Mouse (Mus musculus): ENCODE results near the gene Papolg. TPM values are rescaled to one million over a fixed set of nuclear protein-coding genes. Genes with fewer than 3 reads are reported as not detected.

Papolg gene
- polyA plus RNA-seq, 1 experiment from 2014 or later, result 9.5 TPM

Other genes with a start within 250 kb of the Papolg start
- gene Pus10, start 229.6 kb downstream of the Papolg start, polyA plus RNA-seq (2015; fragmentation: Nextera tagmentation; extraction: Ambion mirVana), result 10.7 and 13.0 TPM in 2 replicates
- gene Pex13, start 229.3 kb downstream of the Papolg start, polyA plus RNA-seq (2015; fragmentation: Nextera tagmentation; extraction: Ambion mirVana), result 24.1 and 29.1 TPM in 2 replicates
- gene Rel, start 124.3 kb downstream of the Papolg start, polyA plus RNA-seq (2015; fragmentation: Nextera tagmentation; extraction: Ambion mirVana), result 1.5 and 1.6 TPM in 2 replicates
- gene A830031A19Rik, start 179.8 kb upstream of the Papolg start, polyA plus RNA-seq (2015; fragmentation: Nextera tagmentation; extraction: Ambion mirVana), result not detected in 2 replicates
- gene Bcl11a, start 182.8 kb upstream of the Papolg start, polyA plus RNA-seq (2015; fragmentation: Nextera tagmentation; extraction: Ambion mirVana), result 15.0 TPM in 2 replicates